Comparison of ENCODE assay signal across 22 mouse cellular contexts in genomic region chr12:98176632-98177031, GRCm38 (mm10).
DNase-seq lines count a peak whose midpoint lies in the region; ATAC-seq lines count a peak whose summit lies in the region.
"Had no signal": no experiment of that assay in that cellular context is flagged by ENCODE, and none has a peak within 500 bp of the region (broad histone marks: within the 10 kb centered on the region; RNA-seq: fewer than 3 reads in every experiment).

No protein-coding gene starts in this region.

- no peaks in the 10 kb centered on the region for H3K4me1 ChIP-seq in kidney, embryonic 14.5 days (ENCODE audit: control insufficient read depth, insufficient read depth, low read length)
- peaks cover 6% of the 10 kb centered on the region; the same call in 1 of the 2 replicates for H3K4me1 ChIP-seq in kidney, embryonic 16.5 days (ENCODE audit: insufficient read depth, low read length)
- H3K4me1 ChIP-seq in midbrain, embryonic 11.5 days (ENCODE audit: control insufficient read depth, insufficient read depth, low read length), result no peaks in the 10 kb centered on the region
- H3K4me1 ChIP-seq in midbrain, embryonic 16.5 days (ENCODE audit: control insufficient read depth, insufficient read depth, low read length), result peaks cover 4% of the 10 kb centered on the region
- H3K4me1 ChIP-seq: embryonic facial prominence, embryonic 15.5 days had no signal

- H3K4me3 ChIP-seq in kidney, embryonic 14.5 days (ENCODE audit: low read length), result no peak overlapping the region
- no peak overlapping the region for H3K4me3 ChIP-seq in kidney, embryonic 16.5 days (ENCODE audit: low read length)
- H3K4me3 ChIP-seq in midbrain, embryonic 11.5 days (ENCODE audit: low read depth, low read length), result no peak overlapping the region
- H3K4me3 ChIP-seq in midbrain, embryonic 16.5 days (ENCODE audit: low read depth, low read length), result no peak overlapping the region
- H3K4me3 ChIP-seq: embryonic facial prominence, embryonic 13.5 days; embryonic facial prominence, embryonic 15.5 days; erythroblast, embryonic 14.5 days; forebrain, embryonic 10.5 days; forebrain, embryonic 12.5 days had no signal

- H3K27ac ChIP-seq in kidney, embryonic 14.5 days (ENCODE audit: low read depth, low read length), result no peak overlapping the region
- no peak overlapping the region for H3K27ac ChIP-seq in kidney, embryonic 16.5 days (ENCODE audit: low read length)
- H3K27ac ChIP-seq in midbrain, embryonic 11.5 days (ENCODE audit: low read depth, low read length), result no peak overlapping the region
- no peak overlapping the region for H3K27ac ChIP-seq in midbrain, embryonic 16.5 days (ENCODE audit: low read length)
- H3K27ac ChIP-seq: embryonic facial prominence, embryonic 13.5 days; embryonic facial prominence, embryonic 15.5 days; forebrain, embryonic 10.5 days; forebrain, embryonic 12.5 days had no signal

- no peaks in the 10 kb centered on the region for H3K9me3 ChIP-seq in kidney, embryonic 14.5 days (ENCODE audit: control insufficient read depth, low read length)
- no peaks in the 10 kb centered on the region; the same call in 1 of the 2 replicates for H3K9me3 ChIP-seq in kidney, embryonic 16.5 days (ENCODE audit: low read length)
- H3K9me3 ChIP-seq in midbrain, embryonic 11.5 days (ENCODE audit: control insufficient read depth, low read length), result no peaks in the 10 kb centered on the region
- no peaks in the 10 kb centered on the region for H3K9me3 ChIP-seq in midbrain, embryonic 16.5 days (replicated peaks; ENCODE audit: control insufficient read depth, low read length, poor library complexity, severe bottlenecking)
- H3K9me3 ChIP-seq: embryonic facial prominence, embryonic 13.5 days; embryonic facial prominence, embryonic 15.5 days; forebrain, embryonic 10.5 days; forebrain, embryonic 12.5 days had no signal

- DNase-seq in kidney, postnatal 10 days, result no peak
- DNase-seq in kidney, adult 9 months, result no peak
- peak; percentile 41 for DNase-seq in midbrain, embryonic 11.5 days (ENCODE audit: low spot score, missing footprints)
- DNase-seq: adrenal gland, adult 2 months; adrenal gland, postnatal 10 days; adrenal gland, postnatal 25 days; cerebellum, adult 11 months; cerebellum, adult 18-20 months; cerebellum, adult 8-10 months; cerebellum, adult 9-11 months; cerebellum, postnatal 14 days; cerebellum, postnatal 36 days; embryo, embryonic 11 days had no signal

- H3K4me2 ChIP-seq in kidney, embryonic 14.5 days (replicated peaks; ENCODE audit: low read depth, low read length), result no peak overlapping the region
- no peak overlapping the region for H3K4me2 ChIP-seq in kidney, embryonic 16.5 days (replicated peaks; ENCODE audit: low read depth, low read length)
- no peak overlapping the region for H3K4me2 ChIP-seq in midbrain, embryonic 11.5 days
- no peak overlapping the region for H3K4me2 ChIP-seq in midbrain, embryonic 16.5 days (ENCODE audit: low read length)
- H3K4me2 ChIP-seq: embryonic facial prominence, embryonic 13.5 days; embryonic facial prominence, embryonic 15.5 days; forebrain, embryonic 12.5 days had no signal

- peak; percentile 84 for ATAC-seq in kidney, embryonic 14.5 days (ENCODE audit: low FRiP score, low TSS enrichment)
- ATAC-seq in kidney, embryonic 16.5 days (ENCODE audit: low FRiP score, low TSS enrichment), result peak; percentile 70
- ATAC-seq in midbrain, embryonic 11.5 days (ENCODE audit: low FRiP score), result no peak
- ATAC-seq in midbrain, embryonic 16.5 days, result no peak
- ATAC-seq: forebrain, embryonic 14.5 days had no signal

- no peak overlapping the region for H3K9ac ChIP-seq in kidney, embryonic 14.5 days (ENCODE audit: low read depth, low read length)
- no peak overlapping the region for H3K9ac ChIP-seq in kidney, embryonic 16.5 days (replicated peaks; ENCODE audit: low read length)
- no peak overlapping the region for H3K9ac ChIP-seq in midbrain, embryonic 11.5 days (ENCODE audit: low read length)
- H3K9ac ChIP-seq in midbrain, embryonic 16.5 days (ENCODE audit: low read depth, low read length), result no peak overlapping the region
- H3K9ac ChIP-seq: embryonic facial prominence, embryonic 13.5 days; embryonic facial prominence, embryonic 15.5 days; forebrain, embryonic 12.5 days had no signal

- H3K27me3 ChIP-seq in kidney, embryonic 14.5 days (ENCODE audit: control insufficient read depth, insufficient read depth, low read length), result no peaks in the 10 kb centered on the region
- H3K27me3 ChIP-seq in kidney, embryonic 16.5 days (ENCODE audit: insufficient read depth, low read length), result no peaks in the 10 kb centered on the region
- H3K27me3 ChIP-seq in midbrain, embryonic 11.5 days (ENCODE audit: control insufficient read depth, insufficient read depth, low read length), result no peaks in the 10 kb centered on the region
- H3K27me3 ChIP-seq in midbrain, embryonic 16.5 days (ENCODE audit: control insufficient read depth, insufficient read depth, low read depth, low read length), result no peaks in the 10 kb centered on the region
- H3K27me3 ChIP-seq: embryonic facial prominence, embryonic 13.5 days; embryonic facial prominence, embryonic 15.5 days; forebrain, embryonic 12.5 days had no signal

- 61% methylated on average over 2 of the region's 2 CpGs for WGBS in kidney, embryonic 14.5 days
- 60% methylated on average over 2 of the region's 2 CpGs for WGBS in kidney, embryonic 16.5 days
- 89% methylated on average over 2 of the region's 2 CpGs for WGBS in midbrain, embryonic 11.5 days
- 94% methylated on average over 2 of the region's 2 CpGs for WGBS in midbrain, embryonic 16.5 days

- no peaks in the 10 kb centered on the region for H3K36me3 ChIP-seq in kidney, embryonic 14.5 days (ENCODE audit: control insufficient read depth, insufficient read depth, low read length)
- H3K36me3 ChIP-seq in kidney, embryonic 16.5 days (ENCODE audit: insufficient read depth, low read length), result no peaks in the 10 kb centered on the region
- no peaks in the 10 kb centered on the region for H3K36me3 ChIP-seq in midbrain, embryonic 11.5 days (ENCODE audit: control insufficient read depth, insufficient read depth, low read length)
- no peaks in the 10 kb centered on the region for H3K36me3 ChIP-seq in midbrain, embryonic 16.5 days (ENCODE audit: control insufficient read depth, insufficient read depth, low read length)
- H3K36me3 ChIP-seq: embryonic facial prominence, embryonic 13.5 days; embryonic facial prominence, embryonic 15.5 days; forebrain, embryonic 10.5 days; forebrain, embryonic 12.5 days had no signal

Comparison
In these comparisons a context has a peak if more than half of its experiments do, and no peak if none do; other contexts are left out.
1. ATAC-seq: peak in kidney, embryonic 14.5 days (single experiment) and kidney, embryonic 16.5 days (single experiment); none in midbrain, embryonic 11.5 days (single experiment) and midbrain, embryonic 16.5 days (single experiment).